Mouse (Mus musculus): ENCODE measurements at regions not wholly inside any gene's neighbourhood (a gene's known extent, or its start where the extent isn't known, plus 50 kb on each side); places are given as distances from the start of the nearest gene placed in this dataset.

DNA sequence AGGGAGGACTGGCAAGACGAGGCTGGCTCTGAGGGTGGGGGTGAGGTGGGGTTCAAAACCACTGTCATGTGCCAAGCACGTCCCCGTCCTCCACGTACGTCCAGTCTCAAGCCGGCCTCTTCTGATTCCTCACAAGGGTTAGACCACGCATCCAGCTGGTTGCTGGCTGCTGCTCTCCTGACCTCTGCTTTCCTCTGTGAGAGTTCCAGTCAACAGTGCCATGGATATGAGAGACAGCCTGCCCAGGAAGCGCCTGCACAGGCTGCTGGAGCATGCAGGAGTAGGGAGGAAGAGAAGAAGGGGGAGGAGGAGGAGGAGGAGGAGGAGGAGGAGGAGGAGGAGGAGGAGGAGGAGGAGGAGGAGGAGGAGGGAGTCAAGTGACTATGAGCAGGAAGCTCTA lies 224.6 kb upstream of the Ajap1 start:
- ATAC-seq (replicated peaks; ENCODE audit: low read depth, poor library complexity, severe bottlenecking), result no peak

DNA sequence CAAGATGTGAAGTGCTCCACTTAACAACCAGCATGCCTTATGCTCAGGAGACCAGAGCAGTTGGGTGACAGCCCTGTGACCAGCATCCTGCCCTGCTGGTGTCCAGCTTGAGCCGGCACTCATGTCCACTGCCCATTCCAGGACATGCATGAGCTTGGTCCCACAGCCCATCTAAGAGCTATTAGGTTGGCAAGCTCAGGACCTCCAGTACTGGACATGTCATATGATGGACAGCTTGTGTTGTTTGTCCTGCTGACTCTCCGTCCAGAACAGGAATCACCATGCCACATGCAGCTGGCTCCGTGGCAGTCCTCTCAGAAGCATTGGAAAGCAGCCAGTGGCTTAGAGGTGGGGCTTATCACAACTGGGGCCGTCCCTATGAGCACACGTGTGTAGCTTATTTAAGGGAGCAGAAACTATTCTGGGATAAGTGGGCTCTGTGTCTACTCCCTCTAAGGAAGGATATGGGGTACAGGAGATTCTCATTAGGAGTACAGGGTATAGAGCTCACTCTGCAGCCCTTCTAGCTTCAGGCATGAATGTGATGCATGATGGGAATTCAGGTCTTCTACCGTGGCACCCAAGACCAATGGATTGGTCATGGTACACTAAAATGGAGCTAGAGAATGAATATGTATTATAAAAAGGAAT lies 232.5 kb upstream of the Ajap1 start:
- no peak for ATAC-seq (replicated peaks; ENCODE audit: low read depth, poor library complexity, severe bottlenecking)

DNA sequence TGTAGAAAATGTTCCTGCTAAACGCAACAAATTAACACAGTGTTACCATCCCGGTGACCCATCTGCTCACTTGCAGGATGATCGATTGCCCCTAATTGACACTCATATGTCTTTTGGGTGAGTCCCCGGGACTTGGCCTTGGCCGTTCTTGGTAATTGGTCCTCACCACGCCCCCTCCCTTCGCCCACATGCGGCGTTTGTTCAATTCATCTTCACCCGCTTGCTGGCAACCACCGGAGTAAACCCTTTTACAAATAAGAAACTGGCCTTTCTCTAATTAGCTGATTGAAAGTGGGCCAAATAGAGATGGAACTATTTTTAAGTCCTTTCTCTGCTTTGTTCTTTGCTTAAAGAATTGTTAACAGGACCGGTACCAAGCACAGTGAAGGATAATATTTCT lies 234.7 kb upstream of the Ajap1 start:
- no peak for ATAC-seq (replicated peaks; ENCODE audit: low read depth, poor library complexity, severe bottlenecking)

DNA sequence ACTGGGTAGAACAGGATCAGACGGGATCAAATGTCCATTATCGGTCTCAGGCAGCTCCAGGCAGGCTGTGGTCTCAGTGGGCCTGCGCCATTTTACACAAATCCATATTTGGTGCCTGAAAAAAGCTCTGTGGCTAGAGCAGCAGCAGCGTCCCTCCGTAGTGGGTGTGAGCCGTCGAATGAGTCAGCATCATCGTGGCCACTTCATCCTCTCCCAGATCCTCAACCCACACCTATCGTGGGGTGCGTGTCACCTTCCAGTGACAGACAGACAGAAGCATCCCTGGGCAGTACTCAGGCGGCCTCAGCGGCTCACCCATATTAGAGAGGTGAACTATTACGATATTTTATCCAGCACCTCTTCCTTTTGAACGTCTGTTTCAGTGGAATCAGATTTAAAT lies 233.0 kb upstream of the A430005L14Rik start:
- no peak for ATAC-seq (replicated peaks; ENCODE audit: low read depth, poor library complexity, severe bottlenecking)

DNA sequence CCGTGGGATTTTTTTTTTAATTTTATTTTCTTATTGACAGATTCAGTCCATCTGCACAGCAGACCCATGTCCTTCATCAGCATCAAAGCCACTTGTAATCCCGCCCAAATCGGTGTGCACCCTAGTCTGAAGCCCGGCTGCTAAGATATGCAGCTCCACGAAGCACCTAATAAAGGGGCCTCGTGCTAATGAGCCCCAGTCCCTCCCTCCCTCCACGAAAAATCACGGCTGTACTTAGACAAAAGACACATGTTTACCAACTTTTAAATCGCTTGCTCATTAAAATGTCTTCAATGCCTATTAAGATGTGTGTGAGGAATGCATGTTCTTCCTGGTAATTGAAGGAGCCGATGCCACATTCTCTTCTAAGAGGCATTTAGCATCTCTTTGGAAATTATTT lies 229.8 kb upstream of the A430005L14Rik start:
- no peak for ATAC-seq (replicated peaks; ENCODE audit: low read depth, poor library complexity, severe bottlenecking)

DNA sequence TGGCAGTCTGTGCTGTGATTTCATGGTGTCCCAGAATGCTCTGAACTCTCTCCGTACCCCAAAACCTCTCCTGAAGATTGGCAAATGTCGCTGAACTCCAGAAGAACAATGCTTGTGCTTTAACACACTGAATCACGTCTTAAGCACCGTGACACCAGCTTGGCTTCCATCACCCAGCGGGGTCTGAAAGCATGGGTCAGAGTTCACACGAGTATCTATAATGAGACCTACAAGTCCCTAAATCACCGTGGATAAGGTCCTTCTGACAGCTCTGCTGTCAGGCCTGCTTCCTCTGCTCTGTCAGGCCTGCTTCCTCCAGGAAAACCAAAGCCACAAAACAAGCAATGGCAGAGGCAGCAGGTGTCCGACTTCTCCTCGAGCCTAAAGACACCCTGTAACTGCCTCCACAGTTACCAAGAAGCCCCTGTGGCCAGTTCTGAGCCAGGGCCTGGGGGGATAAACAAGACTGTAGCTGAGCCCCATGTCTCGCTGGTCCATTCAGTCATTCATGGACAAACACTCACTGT lies 229.1 kb upstream of the A430005L14Rik start:
- ATAC-seq (replicated peaks; ENCODE audit: low read depth, poor library complexity, severe bottlenecking), result peak; percentile 78

DNA sequence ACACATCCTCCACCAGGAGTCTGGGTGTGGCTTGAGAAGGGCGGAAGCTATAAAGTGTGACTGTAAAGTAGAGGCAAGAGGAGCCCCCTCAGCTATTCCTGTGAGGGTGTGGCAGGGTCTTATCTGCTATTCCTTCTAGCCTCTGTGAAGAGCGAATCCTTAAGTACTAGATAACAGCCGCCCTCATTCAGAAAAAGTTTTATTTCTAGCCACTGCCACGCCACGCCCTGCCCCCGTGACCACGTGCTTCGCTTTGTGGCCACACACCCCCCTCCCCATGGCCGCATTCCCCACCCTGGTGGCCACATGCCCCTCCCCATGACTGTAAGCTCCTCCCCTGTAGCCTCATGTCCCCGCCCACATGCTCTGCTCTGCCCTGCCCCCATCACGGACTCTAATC lies 218.9 kb upstream of the A430005L14Rik start:
- ATAC-seq (replicated peaks; ENCODE audit: low read depth, poor library complexity, severe bottlenecking), result no peak

DNA sequence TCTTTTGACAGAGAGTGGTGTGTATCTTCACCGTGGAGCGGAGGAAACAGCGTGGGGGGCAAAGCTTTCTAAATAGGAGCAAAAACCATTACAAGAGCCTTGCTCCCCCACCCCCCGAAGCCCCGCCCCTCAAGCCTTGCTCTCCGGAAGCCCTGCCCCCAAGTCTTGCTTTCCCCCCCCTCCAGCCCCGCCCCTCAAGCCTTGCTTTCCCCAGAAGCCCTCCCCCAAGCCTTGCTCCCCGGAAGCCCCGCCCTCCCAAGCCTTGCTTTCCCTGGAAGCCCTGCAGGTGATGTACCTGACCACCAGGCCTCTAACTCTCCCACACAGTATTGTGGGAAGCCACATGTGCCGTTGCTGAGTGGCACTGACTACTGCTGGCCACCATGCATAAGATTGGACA lies 214.8 kb upstream of the A430005L14Rik start:
- no peak for ATAC-seq (replicated peaks; ENCODE audit: low read depth, poor library complexity, severe bottlenecking)

DNA sequence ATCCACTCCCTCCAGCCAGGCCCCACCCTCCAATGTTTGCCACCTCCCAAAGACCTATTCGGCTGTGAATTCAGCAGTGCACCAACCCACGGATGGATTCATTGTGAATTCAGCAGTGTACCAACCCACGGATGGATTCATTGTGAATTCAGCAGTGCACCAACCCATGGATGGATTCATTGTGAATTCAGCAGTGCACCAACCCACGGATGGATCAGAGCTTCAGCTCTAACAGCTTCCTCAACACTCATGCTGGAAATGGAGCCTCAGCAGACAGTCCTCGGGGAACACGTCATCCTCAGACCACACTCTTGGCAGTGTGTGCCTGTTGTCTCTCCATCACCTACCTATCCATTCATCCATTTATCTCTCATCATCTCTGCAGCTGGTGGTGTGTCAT lies 204.2 kb upstream of the A430005L14Rik start:
- ATAC-seq (replicated peaks; ENCODE audit: low read depth, poor library complexity, severe bottlenecking), result no peak

DNA sequence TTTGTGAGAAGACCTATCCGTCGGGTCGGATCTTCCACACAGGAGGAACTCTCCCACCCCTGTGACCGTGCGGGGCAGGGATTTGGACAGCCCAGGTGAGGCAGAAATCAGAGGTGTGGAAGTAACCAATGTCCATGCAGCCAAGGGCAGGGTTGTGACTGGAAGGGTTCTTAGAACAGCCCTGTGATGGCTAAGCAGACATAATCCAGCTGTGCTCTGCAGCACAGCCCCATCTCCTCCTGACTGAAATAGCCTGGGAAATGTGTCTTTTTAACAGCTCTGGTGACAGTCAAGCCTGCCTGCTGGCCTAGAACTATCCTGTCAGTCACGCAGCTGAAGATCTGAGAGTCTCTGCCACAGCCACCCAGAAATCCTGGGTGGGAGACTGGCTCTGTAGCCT lies 198.7 kb upstream of the A430005L14Rik start:
- no peak for ATAC-seq (replicated peaks; ENCODE audit: low read depth, poor library complexity, severe bottlenecking)

DNA sequence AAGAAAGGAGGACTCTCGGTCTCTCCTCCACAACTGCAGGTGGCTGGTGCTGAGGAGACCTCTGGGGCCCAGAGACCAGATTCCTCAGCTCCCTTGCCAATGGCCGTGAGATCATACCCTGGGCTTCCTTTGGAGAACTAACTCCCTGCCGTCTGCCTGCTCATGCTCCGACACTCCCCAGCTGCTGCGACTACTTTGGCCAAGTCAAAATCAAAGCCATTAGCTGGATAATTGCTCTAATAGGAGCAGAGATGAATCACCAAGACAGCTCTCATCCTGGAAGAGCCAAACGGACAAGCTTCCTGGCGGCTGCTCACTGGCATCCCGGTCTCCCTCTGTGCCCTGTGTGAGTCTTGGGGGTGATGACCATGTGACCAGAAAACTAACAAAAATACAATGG lies 198.3 kb upstream of the A430005L14Rik start:
- ATAC-seq (replicated peaks; ENCODE audit: low read depth, poor library complexity, severe bottlenecking), result no peak

DNA sequence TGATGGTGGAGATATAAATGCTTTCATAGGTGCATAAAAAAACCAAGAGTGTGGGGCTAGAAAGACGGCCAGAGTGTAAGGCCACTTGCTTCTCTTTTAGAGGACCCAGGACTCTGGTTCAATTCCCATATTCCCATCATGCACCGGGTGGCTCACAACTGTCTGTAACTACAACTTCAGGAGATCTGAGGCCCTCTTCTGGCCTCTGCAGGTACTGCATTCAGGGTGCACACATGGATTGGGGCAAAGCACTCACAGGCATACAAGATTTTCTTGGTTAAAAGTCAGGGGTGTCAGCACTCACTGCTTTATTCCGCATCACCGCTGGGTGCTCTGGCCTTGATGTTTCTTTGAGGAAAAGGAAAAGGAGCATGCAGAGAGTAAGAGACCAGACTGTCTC lies 196.1 kb upstream of the A430005L14Rik start:
- no peak for ATAC-seq (replicated peaks; ENCODE audit: low read depth, poor library complexity, severe bottlenecking)

DNA sequence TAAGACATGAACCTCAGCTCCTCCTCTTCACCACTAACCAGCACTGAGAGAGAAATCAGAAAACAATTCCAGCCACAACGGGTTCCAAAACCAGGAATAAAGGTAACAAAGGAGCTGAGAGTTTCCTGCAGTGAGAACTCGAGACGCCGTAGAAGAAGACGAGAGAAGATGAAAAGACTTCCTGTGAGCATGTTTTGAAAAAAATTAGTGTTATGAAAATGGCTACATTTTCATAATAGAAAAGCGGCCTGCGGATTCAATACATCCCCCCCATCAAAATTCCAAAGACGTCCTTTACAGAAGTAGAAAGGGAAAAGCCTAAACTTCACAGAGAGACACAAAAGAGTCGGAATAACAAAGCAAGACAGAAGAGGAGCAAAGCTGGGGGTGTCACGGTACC lies 193.6 kb upstream of the A430005L14Rik start:
- no peak for ATAC-seq (replicated peaks; ENCODE audit: low read depth, poor library complexity, severe bottlenecking)

DNA sequence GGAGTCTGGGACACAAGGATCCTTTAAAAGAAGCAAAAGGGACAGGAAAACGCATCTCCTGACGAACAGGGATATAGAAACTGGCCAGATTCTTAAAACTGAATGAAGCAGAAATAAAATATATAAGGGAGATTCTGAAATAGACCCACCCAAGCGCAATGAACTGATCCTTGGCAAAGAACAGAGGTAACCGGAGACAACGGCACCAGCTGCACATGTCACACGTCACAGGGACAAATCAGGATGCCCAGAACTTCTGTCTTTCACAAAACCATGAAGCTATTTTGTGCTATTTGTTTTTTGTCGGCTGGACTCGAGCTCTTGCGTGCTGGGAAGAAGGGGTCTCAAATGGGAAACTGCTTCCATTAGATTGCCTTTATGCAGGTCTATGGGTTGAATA lies 189.3 kb upstream of the A430005L14Rik start:
- ATAC-seq (replicated peaks; ENCODE audit: low read depth, poor library complexity, severe bottlenecking), result no peak

DNA sequence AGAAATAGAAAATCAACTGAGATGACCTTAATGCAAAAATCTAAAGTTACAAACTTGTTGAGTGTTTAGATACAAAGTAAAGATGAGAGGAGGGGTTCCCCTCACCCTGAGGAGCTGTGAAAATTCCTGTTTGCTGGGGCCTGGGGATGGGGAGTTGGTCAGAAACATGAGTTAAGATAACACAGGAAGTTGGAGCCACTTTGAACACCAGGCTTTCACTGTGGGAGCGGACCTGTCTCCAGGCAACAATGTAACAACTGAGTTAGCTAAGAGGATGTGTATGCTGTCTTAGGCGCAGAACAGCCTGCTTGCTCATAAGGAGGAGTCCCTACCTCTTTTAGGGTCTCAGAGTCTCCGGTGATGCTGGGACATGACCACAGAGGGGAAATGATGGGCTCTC lies 188.7 kb upstream of the A430005L14Rik start:
- no peak for ATAC-seq (replicated peaks; ENCODE audit: low read depth, poor library complexity, severe bottlenecking)

DNA sequence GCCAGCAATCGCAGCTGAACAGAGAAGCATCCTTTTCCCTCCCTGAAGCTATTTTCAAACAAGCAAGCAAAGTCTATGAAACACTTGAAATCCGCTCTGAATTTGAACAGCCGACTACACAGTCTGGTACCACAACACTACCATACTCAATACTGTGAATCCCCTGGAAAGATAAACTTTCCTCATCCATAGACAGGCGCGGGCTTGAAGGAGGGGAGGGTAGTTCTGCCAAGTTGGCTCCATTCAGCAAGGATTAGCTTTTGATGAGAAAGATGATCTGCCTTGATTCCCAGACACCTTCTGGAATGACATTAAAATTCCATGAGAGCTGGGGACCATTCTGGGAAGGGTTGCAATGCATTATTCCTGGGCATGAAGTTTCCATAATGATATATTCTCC lies 186.4 kb upstream of the A430005L14Rik start:
- ATAC-seq (replicated peaks; ENCODE audit: low read depth, poor library complexity, severe bottlenecking), result no peak

DNA sequence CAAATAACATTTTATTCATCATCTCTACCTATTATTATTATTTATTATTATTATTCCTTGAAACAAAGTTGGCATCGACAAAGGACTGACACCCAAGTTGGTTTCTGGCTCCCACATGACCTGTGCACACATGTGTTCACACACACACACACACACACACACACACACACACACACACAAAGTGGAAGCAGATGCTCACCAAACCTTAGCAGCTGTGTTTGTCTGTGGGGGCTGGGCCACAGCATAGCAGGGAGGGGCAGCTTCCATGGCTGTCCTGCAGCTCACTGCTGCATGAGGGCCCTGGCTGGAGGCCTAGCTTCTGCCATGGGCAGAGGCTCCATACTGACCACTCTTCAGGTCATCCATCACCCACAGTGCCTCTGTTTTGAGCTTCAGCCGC lies 176.5 kb upstream of the A430005L14Rik start:
- ATAC-seq (replicated peaks; ENCODE audit: low read depth, poor library complexity, severe bottlenecking), result no peak

DNA sequence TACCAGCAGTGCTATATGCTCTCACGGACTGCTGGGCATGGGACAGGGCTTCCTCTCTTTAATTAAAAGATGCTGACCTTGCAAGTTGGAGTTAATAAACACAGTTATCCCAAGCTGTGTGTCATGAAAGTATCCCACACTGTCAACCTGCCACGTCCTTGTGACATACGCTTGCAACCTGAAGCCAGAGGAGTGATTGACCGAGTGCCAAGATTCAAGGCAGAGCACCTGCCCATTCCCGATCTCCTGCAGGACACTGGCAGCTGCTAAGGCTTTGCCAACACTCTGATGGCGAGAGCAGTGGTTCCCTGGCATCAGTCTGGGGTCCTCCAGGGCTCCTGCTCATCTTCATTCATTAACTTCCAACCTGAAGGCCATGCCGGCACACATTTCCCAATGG lies 175.8 kb upstream of the A430005L14Rik start:
- no peak for ATAC-seq (replicated peaks; ENCODE audit: low read depth, poor library complexity, severe bottlenecking)

DNA sequence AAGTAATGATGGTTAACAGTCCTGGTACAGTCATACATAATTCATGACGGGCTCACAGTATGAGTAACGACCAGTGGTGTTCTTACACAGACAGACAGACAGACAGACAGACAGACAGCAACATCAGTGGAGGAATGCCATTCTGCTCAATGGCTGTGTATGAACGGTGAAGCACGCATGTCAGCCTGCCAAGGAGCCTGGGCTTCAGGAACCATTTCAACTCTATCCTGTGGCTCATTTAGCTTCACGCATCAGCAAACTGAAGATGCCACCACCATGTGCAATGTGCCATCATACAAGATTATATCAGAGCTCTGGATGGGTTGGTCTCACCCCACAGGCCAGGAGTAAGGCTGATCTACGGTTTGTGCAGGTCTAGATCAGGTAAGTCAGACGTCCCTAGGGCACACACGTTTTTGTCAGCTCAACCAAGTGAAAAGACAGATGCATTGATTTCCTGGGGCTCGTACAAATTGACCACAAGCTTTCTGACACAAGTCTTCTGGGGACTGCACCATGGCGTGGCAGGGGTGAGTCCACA lies 175.0 kb upstream of the A430005L14Rik start:
- no peak for ATAC-seq (replicated peaks; ENCODE audit: low read depth, poor library complexity, severe bottlenecking)

DNA sequence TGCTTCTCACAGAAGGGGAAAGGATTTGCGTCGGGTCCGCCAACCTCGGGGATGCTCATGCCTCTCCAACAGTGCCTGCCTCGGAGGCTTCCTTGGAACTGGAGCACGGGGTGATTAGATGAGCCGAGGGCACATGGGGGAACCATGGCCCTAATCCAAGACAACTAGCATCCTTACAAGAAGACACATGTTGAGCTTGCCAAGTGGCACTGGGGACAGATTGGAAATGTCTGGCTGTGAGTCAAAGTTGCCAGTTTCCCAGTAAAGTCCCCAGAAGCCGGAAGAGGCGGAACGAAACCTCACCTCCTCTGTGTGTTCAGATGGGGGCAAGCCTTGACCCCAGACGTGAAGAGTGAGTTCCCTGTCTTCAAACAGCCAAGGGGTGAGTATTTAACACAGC lies 172.6 kb upstream of the A430005L14Rik start:
- ATAC-seq (replicated peaks; ENCODE audit: low read depth, poor library complexity, severe bottlenecking), result no peak

DNA sequence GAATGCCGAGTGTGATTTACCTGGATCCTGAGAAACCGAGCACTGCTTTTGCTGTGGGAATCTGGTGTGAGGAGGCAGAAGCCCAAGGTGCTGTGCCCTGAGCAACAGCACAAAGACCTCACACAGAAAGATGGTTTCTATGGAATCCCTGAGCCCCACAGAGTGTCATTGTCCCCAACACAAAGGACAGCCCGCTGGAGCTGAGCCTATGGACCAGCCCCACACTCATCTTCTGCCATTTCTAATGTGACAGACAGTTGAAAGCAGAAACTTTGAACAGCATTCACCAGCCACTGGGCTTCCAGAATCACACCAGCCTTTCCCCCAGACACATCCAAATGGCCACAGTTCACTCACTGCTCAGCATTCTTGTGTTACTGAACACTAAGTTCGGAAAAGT lies 171.5 kb upstream of the A430005L14Rik start:
- no peak for ATAC-seq (replicated peaks; ENCODE audit: low read depth, poor library complexity, severe bottlenecking)

DNA sequence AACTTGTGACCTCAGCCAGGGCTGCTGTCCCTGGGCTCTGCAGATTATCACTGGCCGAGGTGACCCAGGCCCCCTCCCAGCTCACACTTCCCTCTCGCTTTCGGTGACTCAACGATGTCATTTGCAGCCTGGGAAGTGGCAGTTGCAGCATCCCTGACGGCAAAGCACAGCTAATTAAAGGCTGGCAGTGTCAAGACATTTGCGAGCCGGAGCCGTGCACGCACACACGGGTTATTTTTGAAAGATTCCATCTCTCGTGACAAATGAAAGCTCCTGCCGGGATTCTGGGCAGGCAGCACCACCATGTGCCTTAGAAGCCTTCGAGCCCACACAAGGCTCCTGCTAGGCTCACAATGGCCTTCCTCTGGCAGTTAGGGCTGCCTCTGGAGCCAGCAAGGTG lies 164.7 kb upstream of the A430005L14Rik start:
- ATAC-seq (replicated peaks; ENCODE audit: low read depth, poor library complexity, severe bottlenecking), result no peak

Data from common myeloid progenitor, adult 5-6 weeks (primary cell).